Mouse (Mus musculus) adrenal gland, adult 18-20 months (tissue): ENCODE data around the gene Aes. TPM values are rescaled to one million over a fixed set of nuclear protein-coding genes. Genes with fewer than 3 reads are reported as not detected.

Source experiments
- DNase-seq, 2 experiments: peaks; one replicate each; pipeline ENCODE4 v3.0.0; 2021 to 2022; ENCODE audit warnings: low spot score in 2 of 2
- long read RNA-seq, 2 experiments: library from polyadenylated mRNA; stranded (forward); transcript quantifications; one replicate each; pipeline ENCODE4 v2.0.0; 2021
- total RNA-seq, 2 experiments: library from RNA; stranded (reverse); gene quantifications; 1 replicate in 1 of 2; 2 replicates in 1 of 2; pipeline ENCODE4 v1.2.3; 2021

Gene Aes
- total RNA-seq: 1,000 to 10,000 TPM in 1 of 2 experiments, 100 to 1,000 TPM in 1; 911 to 1,138 TPM
- long read RNA-seq, experiment 1, transcript Aes-201 (7 exons, 1,411 nt): major isoform, 538 of 632 reads
- long read RNA-seq, experiment 1, partial matches to known transcripts: 3 of 632 reads
- long read RNA-seq, experiment 1, other reads (novel, unspliced or antisense): 85 of 632 reads
- long read RNA-seq, experiment 2, transcript Aes-201 (7 exons, 1,411 nt): major isoform, 546 of 731 reads
- long read RNA-seq, experiment 2, partial matches to known transcripts: 131 of 731 reads
- long read RNA-seq, experiment 2, other reads (novel, unspliced or antisense): 47 of 731 reads

DNA sequence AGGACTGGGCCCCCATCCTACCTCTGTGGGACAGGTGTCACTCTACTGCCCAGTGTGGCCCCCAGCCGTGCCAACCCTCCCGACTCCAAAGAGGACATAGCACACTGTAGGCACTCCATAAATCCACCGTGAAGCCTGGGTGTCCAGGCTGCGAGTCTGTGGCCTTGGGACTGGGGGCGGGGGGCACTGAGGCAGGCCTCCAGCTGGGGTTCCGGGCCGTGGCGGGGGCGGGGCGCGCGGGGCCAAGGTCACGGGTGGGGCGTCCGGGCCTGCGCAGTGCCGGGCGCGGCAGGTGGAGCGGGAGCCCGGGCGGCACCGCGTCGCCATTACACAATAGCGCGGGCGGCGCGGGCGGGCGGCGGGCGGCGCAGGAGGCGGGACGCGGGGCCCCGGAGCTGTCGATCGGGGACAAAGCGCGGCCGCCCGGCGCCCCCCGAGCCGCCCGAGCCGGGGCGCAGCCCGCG lies at the start of gene Aes:
TSS of gene Aes (plus strand) at position 326 of the 464 bp plus-strand sequence.
- DNase-seq: peak; percentile 94 to 95

DNA sequence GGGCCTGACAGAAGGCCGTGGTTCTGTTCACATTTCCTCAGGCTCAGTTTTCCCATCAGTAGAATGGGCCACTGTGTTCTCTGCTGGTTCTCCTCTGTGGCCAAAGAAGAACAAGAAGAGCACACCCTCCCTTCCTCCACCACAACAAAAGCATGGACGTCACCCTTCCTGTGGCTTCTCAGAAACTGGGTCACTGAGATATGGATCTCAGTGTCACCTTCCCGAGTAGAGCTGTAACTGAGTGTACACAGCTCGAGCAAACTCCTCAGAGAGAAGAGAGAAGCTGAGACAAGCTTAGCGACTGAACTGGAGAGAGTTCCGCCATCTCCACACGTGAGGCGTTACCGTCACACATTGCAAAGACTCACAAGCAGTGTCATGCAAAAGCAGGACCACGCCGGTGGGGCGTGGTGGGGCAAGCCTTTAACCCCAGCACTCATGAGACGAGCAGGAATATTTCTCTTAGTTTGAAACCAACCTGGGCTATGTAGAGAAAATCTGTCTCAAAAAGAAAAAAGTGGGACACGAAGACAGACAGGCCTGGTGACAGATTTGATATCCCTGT lies 49.0 kb upstream of the Aes start:
- DNase-seq: no peak

DNA sequence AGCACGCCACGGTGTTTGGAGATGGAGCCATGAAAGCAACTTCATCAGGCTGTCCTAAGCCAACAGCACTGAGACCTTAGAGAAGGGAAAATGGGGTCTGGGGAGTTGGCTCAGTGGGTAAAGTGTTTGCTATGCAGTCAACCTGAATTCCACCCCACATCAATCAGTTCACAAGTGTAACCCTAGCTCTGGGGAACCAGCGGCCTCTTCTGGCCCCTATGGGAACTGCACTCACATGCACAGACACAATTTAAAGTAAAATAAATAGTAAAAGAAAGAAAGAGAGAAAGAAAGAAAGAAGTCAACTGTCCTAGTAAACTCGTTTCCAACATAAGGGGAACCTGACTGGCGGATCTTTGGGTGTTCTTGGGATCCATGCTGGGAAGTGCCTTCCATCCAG lies 45.5 kb upstream of the Aes start:
- DNase-seq: no peak

DNA sequence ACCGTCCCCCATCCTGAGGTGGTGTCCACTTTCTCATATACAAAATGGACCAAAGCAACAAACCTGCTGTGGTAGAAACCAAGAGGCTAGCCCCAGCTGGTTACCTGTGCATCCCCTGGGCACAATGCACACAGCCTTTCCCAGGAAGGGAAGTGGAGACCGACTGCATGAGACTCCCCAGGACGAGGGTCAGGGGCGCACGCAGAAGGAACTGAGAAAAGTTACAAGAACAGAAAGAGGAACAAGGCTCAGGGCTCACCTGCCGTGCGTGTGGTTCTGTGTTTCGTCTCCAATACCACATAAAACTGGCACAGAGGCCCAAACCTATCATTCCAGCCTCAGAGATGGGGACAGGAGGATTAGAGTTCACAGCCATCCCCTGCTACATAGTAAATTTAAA lies 42.1 kb upstream of the Aes start:
- no peak for DNase-seq

DNA sequence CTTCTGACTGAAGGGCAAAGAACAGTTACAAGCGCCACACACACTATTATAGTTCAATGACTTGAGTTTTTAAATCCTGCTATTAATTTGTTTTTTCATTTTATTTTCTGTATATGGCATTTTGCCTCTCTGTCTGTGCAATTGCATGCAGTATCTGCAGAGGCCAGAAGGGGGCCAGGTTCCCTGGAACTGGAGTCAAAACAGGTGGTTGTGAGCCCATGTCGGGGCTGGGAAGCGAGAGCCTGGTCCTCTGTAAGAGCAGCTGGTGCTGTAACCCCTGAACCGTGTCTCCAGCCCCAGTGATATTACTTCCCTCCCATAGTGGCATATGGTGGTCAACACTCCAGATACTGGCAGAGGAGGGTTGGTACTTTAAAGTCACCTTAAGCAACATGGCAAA lies 40.7 kb upstream of the Aes start:
- DNase-seq: peak; percentile 72 to 76

DNA sequence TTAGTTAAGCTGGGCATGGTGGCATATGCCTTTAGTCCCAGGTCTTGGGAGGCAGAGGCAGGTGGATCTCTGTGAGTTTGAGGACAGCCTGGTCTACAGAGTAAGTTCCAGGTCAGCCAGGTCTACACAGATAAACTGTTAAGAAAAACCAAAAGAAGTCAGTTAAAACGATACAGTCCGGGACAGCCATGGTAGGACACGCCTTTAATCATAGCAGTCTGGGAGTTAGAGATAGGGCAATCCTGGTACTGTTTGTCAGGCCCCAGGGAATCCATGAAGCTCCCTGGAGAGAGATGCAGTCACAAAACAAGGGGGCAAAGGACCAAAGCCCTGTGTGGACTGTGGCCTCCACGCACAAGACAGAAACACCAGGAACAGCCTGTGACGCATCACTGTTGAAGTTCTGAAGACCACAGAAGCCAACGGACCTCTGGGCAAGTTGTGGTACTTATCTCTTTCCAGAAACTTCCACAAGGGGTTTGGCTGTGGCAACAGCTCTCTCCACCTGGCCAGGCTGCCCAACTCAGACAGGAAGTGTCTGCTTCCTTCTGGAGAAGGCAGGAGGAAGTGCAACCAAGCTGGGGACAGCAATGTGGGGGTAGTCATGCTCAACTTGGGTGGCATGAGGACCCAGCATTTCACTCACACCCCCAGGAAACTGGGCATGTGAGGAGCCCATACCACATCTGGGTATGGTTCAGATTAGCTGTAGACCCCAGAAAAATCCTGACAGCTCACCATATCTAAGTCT lies 39.9 kb upstream of the Aes start:
- no peak for DNase-seq

DNA sequence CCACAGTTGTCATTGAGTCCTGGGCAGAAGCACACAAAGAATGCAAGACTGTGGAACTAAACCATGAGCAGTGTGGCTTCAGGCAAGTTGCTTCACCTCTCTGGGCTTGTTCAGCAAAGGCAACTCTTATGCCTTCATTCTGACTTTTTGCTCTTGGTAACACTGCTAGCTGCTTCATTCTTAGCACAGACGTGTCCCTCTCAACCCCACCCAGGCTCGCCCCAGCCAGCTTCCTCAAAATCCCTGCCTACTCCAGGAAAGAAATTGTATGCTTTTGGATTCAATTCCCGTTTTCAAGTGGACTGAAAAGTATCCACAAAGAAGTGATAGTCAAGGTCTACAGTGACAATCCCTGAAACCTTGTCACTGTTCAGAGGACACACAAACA lies 39.3 kb upstream of the Aes start:
- DNase-seq: no peak

DNA sequence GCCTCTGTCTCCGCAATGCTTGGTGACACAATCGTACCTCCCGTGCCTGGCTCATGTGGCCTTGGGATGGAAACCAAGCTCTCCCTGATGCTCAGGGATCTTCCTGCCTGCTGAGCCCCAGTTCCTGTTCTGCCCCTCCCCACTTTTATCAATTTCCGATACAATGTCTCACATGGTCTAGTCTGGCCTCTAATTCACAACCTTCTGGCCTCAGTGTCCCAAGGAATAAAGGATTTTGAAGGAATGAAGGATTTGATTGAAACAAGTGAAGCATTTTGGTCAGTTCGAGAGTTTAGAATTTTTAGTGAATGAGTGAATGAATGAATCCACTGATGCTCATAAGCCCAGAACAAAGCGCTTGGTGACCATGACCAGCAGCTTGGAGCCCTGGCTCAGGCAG lies 36.1 kb upstream of the Aes start:
- DNase-seq: no peak

DNA sequence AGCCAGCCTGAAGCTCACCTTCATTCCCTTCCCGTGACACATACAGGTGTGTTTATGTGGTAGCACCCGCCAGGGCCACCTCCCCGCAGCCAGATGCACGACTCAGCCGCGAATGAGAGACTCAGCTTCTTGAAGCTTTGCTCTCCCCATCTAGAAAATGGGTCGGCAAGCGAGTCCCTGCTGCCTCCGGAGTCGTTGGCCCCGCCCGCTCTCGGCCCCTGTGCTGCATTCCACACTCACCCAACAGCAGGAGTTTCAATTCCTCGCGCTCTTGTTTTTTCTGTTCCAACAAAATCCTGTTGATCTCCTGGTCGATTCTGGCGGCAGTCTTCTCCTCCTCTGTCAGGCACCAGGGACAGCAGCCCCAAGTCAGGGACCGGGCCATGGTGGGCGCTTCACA lies 35.7 kb upstream of the Aes start:
- DNase-seq: no peak

DNA sequence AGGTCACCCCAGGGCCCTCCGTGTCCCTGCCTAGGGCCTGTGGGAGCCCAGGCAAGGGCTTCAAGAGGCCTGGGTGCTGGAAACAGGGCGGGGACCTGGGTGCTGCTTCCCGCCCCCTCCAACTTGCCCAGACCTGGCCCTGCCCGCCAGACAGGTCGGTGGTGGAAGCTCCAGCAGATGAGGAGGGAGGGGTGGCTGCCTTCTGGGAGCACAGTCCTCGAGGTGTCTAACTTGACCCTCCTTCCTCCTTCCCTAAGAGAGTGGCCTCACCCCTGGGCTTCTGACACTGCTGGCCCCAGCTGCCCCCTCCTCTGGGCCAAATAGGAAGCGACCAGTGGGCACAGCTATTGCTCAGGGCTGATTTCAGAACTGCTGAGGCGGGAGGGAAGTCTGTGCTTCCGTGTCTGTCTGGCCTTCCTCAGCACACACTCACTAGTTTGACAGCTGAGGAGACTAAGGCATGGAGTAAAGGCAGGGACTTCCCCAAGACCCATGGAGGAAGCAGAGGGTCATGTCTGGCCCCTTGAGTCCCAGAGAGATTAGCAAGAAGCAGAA lies 35.2 kb upstream of the Aes start, which contains the start of gene Gna15:
TSS of gene Gna15 (minus strand) at position 175 of the 555 bp plus-strand sequence.
- no peak for DNase-seq

DNA sequence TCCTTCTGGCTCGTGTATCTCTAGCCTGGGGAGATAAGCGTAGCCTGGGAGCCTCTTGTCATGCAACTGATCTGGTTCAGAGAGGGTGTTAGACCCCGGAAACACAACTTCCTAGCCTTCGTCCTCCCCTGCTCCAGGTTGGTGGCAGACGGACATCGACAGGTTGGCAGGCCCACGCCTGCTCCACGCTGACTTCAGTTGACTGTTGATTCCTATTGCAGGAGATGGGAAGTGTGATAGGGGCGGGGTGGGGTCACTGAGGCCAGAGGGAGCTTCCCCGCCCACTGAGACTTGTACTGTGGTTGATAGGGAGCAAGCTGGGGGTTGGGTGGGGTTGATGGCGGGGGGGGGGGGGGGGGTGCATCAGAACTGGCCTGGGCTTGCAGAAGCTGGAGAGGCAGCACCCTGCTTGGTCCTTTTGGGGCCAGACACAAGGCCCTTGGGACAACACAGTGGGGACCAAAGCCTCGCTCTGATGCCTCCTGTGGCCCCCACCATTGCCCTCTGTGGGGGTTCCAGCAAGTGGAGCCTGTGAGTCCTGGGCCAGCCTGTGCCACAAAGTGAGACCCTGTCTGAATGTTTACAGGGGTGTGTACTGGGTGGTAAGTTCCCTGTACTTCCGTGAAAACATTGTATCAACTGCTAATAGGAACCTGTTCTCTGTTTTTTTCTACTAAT lies 34.1 kb upstream of the Aes start:
- no peak for DNase-seq

DNA sequence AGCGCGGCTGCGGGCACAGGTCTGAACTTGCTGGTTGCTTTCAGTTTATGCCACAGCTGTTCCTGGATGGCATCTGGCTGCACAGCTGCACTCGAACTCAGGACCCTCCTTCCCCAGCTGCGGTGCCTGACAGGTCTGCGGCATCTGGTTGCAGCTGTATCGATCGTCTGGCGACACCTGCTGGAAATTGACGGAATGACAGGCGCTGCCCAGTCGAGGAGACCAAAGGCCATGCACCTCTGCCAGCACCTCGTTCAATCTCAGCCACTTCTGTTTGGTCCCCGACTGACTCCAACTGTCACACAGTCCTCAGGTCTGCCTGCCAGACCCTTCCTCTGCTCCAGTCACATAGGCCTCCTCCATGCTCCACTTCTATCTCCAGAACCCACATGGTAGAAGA lies 32.5 kb upstream of the Aes start:
- peak; percentile 89 to 95 for DNase-seq

DNA sequence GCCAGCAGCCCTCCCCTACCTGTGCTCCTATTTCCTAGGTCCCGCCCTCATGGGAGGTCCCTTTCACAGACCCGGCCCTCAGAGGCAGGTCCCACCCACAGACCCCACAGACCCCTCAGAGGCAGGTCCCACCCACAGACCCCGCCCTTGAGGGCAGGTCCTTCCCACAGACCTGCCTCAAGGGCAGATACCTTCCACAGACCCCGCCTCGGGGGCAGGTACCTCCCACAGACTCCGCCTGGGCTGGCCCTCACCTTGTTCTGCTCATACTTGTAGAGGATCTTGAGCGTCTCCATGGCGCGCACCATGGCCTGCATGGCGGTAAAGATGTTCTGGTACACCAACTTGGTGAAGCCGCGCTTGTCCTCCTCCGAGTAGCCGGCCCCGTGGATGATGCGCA lies 24.5 kb upstream of the Aes start:
- DNase-seq: no peak

DNA sequence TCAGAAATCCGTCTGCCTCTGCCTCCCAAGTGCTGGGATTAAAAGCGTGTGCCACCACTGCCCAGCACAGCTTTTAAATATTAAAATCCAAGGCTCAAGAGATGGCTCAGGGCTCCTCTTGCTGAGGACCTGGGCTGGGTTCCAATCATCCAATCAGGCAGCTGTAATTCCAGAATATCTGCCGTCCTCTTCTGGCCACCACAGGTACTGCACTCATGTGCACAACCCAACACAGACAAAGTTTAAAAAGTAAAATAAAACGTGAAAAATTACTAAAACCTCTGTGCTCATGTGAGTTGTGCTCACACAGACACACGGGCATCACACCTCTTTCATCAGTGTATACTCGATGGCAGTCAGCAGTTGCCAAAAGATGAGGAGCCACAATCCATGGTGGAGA lies 22.6 kb upstream of the Aes start:
- no peak for DNase-seq

DNA sequence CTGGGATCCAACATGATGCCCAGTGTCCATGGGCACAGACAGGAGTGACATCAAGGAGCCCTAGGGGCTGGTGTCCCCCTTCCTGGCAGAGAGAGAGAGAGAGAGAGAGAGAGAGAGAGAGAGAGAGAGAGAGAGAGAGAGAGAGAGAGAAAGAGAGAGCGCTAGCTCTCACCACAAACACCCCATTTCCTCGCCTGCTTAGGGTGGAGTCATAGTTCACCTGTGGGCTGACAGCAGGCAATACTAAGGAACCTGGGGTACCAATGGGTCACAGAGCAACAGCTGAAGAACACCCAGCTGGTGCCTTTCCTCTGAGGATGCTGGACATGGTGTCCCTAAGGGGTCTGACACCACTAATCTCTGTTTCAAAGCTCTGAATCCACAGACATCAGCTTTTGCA lies 21.9 kb upstream of the Aes start:
- DNase-seq: no peak

DNA sequence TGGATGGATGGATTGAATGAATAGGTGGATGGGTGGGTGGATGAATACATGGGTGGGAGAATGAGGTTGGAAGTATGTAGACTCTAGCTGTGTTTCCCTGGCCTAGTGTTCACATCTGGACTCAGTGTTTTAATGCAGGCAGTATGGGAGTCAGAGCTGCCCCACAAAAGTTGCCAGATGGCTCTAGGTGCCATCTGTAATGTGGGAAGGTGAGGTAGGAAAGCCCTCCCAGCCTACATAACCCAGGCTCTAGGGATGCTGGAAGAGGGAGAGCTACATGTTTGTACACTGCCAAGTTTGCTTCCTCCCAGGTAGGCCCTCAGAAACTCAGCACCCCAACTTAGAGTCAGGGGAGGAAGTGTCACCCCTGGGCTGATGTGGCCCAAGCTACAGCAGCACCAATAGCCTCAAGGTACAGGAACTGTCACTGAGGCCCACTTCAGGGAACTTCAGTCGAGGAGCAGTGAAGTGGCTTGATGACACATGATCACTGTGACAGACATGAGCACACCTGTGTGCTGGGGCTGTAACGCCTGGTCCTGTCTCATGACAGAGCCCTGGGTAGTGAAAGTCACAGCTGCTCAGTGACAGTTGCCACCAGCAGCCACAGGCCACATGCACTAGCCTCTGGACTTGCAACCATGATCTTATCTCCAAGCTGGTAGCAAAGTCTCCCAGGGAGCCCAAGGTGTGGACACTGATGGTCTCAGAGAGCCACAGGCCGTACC lies 20.8 kb upstream of the Aes start:
- DNase-seq: no peak

DNA sequence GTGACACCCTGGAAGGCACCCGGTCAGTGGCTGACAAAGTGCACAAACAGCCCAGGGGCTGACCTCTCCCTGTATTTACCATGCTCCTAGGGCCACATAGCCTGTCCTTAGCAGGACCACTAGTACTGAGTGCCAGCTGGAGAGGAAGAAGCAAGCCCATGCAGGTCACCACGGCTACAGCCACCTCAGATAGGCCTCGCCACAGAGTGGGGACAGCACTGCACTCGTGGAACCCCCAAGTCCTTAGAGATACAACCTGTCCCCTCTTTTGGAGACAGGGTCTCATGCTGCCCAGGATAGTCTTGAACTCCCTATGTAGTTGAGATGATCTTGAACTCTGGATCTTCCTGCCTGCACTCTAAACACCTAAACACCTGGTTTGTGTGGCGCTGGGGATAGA lies 17.9 kb upstream of the Aes start:
- no peak for DNase-seq

DNA sequence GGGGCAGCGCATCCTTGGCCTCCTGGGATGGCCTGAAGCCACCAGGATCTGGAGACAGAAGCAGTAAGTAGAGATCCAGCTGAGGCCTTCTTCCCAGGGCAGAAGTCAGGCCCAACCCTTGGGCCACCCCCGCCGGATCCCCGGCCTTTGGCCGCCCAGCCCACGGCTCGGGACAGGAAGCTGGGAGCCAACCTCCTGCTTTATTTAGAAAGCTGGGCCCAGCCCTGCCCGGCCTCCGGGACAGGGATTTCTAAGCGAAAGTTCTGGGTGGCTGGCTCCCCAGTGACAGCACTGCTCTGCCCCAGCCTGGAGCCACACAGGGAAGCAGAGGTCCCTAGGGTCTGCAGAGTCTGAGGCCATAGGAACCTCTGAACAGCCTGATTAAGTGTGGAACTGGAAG lies 17.5 kb upstream of the Aes start:
- DNase-seq: peak in 1 of 2 experiments; percentile 56

DNA sequence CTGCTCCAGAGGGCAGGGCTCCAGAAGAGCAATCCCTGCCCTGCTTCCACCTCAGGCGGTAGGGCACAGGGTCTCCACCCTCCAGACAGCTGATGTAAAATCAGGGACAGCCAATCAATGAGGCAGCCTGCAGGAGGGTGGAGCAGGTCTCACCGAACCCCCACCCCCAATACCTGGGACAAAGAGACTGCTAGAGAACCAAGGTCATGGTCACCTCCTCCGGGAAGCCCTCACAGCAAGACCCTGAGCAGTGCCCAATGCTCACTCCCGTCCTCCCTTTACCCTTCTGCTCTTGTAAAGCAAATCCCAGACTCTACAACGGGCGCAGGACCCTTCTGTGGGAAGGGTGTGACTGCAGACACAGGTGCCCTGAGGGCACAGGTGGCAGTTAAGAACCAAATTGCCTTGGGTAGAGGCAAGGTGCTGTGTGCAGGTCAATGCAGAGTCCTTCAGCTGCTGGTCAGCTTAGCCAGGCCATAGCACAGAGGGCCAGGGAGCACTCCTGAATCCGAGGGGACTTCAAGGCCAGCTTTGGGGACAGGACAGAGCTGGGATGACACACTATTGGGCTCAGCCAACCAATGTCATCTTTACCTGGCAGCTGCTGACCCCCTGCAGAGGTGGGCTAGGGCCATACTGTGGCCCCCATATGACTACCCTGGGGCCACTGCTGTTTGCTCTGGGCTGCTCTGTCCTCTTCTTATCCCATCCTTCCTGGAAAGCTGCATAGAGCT lies 16.4 kb upstream of the Aes start:
- DNase-seq: no peak

DNA sequence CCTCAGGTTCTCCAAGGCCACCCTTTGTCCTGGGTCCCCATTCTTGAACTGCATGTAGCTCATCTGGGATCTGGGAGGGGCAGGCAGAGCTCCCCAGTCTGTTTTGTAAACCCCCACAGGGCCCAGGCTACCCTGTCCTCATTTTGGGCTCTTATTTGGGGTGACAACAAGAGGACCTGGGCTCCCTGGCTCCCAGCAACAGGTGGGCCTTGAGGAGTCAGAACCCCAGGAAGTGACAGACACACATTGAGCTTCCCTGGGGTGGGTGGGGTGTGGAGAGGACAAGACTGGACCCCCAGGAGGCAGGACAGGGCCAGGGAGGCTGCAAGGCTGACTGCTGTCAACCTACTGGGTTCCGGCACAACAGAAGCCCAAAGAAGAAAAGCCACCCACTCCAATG lies 15.7 kb upstream of the Aes start:
- no peak for DNase-seq
